ENCODE assay signal across 30 mouse cellular contexts in the genomic region with DNA sequence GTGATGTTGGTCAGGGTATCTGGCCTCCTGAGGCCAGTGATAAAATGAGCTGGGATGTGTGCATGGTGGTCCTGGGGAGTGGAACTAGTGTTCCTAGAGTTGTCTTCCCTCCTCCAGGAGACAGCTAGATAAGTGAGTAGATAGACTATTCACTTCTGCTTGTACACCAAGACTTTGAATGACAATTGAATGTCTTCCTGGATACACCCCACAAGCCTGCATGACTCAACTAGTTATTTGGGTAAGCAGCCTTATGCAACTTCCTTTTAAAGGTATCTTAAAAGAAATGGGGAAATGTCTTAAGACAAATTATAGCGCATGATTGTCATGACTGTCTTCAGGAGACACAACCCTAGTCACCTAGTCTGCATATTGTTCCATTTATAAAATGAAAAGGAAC.
DNase-seq lines count a peak whose midpoint lies in the region; ATAC-seq and TF ChIP-seq lines count a peak whose summit lies in the region.
"Had no signal": no experiment of that assay in that cellular context is flagged by ENCODE, and none has a peak within 500 bp of the region (broad histone marks: within the 10 kb centered on the region; RNA-seq: fewer than 3 reads in every experiment).

No protein-coding gene starts in this region.

- DNase-seq in CH12.LX (ENCODE audit: extremely low read depth) (peak; percentile 5), MEL-GATA-1-ER (ENCODE audit: extremely low read depth, low read depth) (peak; percentile 43)
- no peak for DNase-seq in cerebellum, postnatal 36 days
- DNase-seq in left cerebral cortex, postnatal 25 days (ENCODE audit: low spot score in 2 of 2): no peak
- DNase-seq in adrenal gland, postnatal 25 days: no peak
- DNase-seq: adrenal gland, postnatal 14 days; cerebellum, adult 11 months; cerebellum, adult 9-10 months; heart, postnatal 14 days; kidney, adult 18-20 months; kidney, postnatal 36 days; layer of hippocampus, postnatal 36 days; right cerebral cortex, postnatal 25 days; thymus, adult 18-20 months; thymus, postnatal 25 days had no signal

- in situ Hi-C loops in CH12.LX (cut with MboI; ENCODE audit: low pct_ligation_motif_present, low pct_unique_long_range_greater_than_20kb, low sequenced_read_pairs): no loop called here

- no peaks in the 10 kb centered on the region for H3K36me3 ChIP-seq in CH12.LX (replicated peaks in 1 of 2; ENCODE audit: control insufficient read depth in 1 of 2, insufficient read depth in 1 of 2, low read length in 1 of 2)
- H3K36me3 ChIP-seq: embryonic facial prominence, embryonic 13.5 days; forebrain, embryonic 10.5 days; G1E; limb, embryonic 10.5 days; limb, embryonic 15.5 days; midbrain, embryonic 12.5 days; neural tube, embryonic 15.5 days had no signal

- H3K9ac ChIP-seq in CH12.LX (ENCODE audit: insufficient read depth, low read depth): no peak overlapping the region
- H3K9ac ChIP-seq: embryonic facial prominence, embryonic 13.5 days; limb, embryonic 15.5 days; liver, embryonic 14.5 days; lung, embryonic 14.5 days; midbrain, embryonic 12.5 days; neural tube, embryonic 15.5 days had no signal

- H3K4me2 ChIP-seq in CH12.LX (ENCODE audit: insufficient read depth, low read depth, poor library complexity, severe bottlenecking): no peak overlapping the region
- H3K4me2 ChIP-seq: embryonic facial prominence, embryonic 13.5 days; limb, embryonic 15.5 days; lung, embryonic 14.5 days; midbrain, embryonic 12.5 days; neural tube, embryonic 15.5 days had no signal

- TF ChIP-seq RAD21 in CH12.LX (IDR thresholded peaks at IDR 0.05; ENCODE audit: low read depth, low read length): no peak

- intact Hi-C loops in left cerebral cortex, postnatal 25 days (cut with DNase I): no loop called here

- peaks cover 4 to 5% of the 10 kb centered on the region in 2 experiments; a peak in 2 of 4 replicates for H3K4me1 ChIP-seq in CH12.LX (ENCODE audit: control insufficient read depth in 1 of 2, insufficient read depth in 2 of 2)
- H3K4me1 ChIP-seq: embryonic facial prominence, embryonic 13.5 days; forebrain, embryonic 10.5 days; limb, embryonic 10.5 days; limb, embryonic 15.5 days; midbrain, embryonic 12.5 days; neural tube, embryonic 15.5 days had no signal

- TF ChIP-seq POLR2A in CH12.LX (IDR thresholded peaks at IDR 0.05; ENCODE audit: low read depth, low read length): no peak

- no peaks in the 10 kb centered on the region for H3K27me3 ChIP-seq in CH12.LX (replicated peaks)
- H3K27me3 ChIP-seq: embryonic facial prominence, embryonic 13.5 days; limb, embryonic 15.5 days; megakaryocyte, embryonic 14.5 days; midbrain, embryonic 12.5 days; neural tube, embryonic 15.5 days had no signal

- H3K27ac ChIP-seq in CH12.LX (ENCODE audit: insufficient read depth, low read depth): no peak overlapping the region
- H3K27ac ChIP-seq: embryonic facial prominence, embryonic 13.5 days; forebrain, embryonic 10.5 days; limb, embryonic 10.5 days; limb, embryonic 15.5 days; liver, embryonic 14.5 days; midbrain, embryonic 12.5 days; neural tube, embryonic 15.5 days; stomach, postnatal 0 days had no signal

- H3K9me3 ChIP-seq in CH12.LX (replicated peaks; ENCODE audit: low read length): no peaks in the 10 kb centered on the region
- H3K9me3 ChIP-seq: embryonic facial prominence, embryonic 13.5 days; forebrain, embryonic 10.5 days; G1E; limb, embryonic 10.5 days; limb, embryonic 15.5 days; megakaryocyte, embryonic 14.5 days; midbrain, embryonic 12.5 days; neural tube, embryonic 15.5 days had no signal

- no peaks in the 10 kb centered on the region for H3K79me2 ChIP-seq in CH12.LX (replicated peaks; ENCODE audit: control insufficient read depth, extremely low read depth, insufficient read depth, poor library complexity, severe bottlenecking)

- H3K4me3 ChIP-seq in CH12.LX (replicated peaks in 1 of 3; ENCODE audit: low read depth in 2 of 3, low read length in 2 of 3, poor library complexity in 1 of 3): no peak overlapping the region
- H3K4me3 ChIP-seq: embryonic facial prominence, embryonic 13.5 days; forebrain, embryonic 10.5 days; limb, embryonic 10.5 days; limb, embryonic 15.5 days; megakaryocyte, embryonic 14.5 days; midbrain, embryonic 12.5 days; neural tube, embryonic 15.5 days had no signal

- no peak for TF ChIP-seq CTCF in CH12.LX (conservative IDR thresholded peaks at IDR 0.05 in 1 of 2, IDR thresholded peaks at IDR 0.05 in 1 of 2; ENCODE audit: low read depth in 2 of 2, low read length in 2 of 2)

- ATAC-seq in granulocyte monocyte progenitor cell, adult 5-6 weeks (replicated peaks; ENCODE audit: poor library complexity, severe bottlenecking): peak; percentile 99
- ATAC-seq in monocyte, adult 5-6 weeks (replicated peaks; ENCODE audit: insufficient number of reproducible peaks, low FRiP score, low TSS enrichment, poor library complexity, severe bottlenecking): peak; percentile 98
- ATAC-seq: forebrain, embryonic 16.5 days; hindbrain, embryonic 16.5 days had no signal

- TF ChIP-seq EP300 in CH12.LX (IDR thresholded peaks at IDR 0.05; ENCODE audit: low read length): no peak

- dilution Hi-C loops in CH12.LX (cut with MboI; ENCODE audit: extremely low pct_ligation_motif_present, extremely low pct_unique_long_range_greater_than_20kb, low sequenced_read_pairs): no loop called here

TF ChIP-seq in CH12.LX, 34 proteins besides CTCF, POLR2A, EP300 and RAD21:
- no peak for TF ChIP-seq CHD1 (IDR thresholded peaks at IDR 0.05; ENCODE audit: low read depth, low read length)
- no peak for TF ChIP-seq MAFK (IDR thresholded peaks at IDR 0.05; ENCODE audit: insufficient replicate concordance, low read length)
- TF ChIP-seq UBTF (IDR thresholded peaks at IDR 0.05; ENCODE audit: low read depth, low read length): no peak
- TF ChIP-seq NRF1 (IDR thresholded peaks at IDR 0.05; ENCODE audit: low read depth, low read length): no peak
- no peak for TF ChIP-seq ZC3H11A (IDR thresholded peaks at IDR 0.05; ENCODE audit: low read depth, low read length)
- no peak for TF ChIP-seq BHLHE40 (IDR thresholded peaks at IDR 0.05; ENCODE audit: low read depth, low read length)
- no peak for TF ChIP-seq MAZ (IDR thresholded peaks at IDR 0.05; ENCODE audit: low read depth, low read length)
- TF ChIP-seq MYC (IDR thresholded peaks at IDR 0.05; ENCODE audit: low read depth, low read length): no peak
- TF ChIP-seq E2F4 (IDR thresholded peaks at IDR 0.05; ENCODE audit: insufficient replicate concordance, low read depth, low read length): no peak
- TF ChIP-seq CHD2 (IDR thresholded peaks at IDR 0.05; ENCODE audit: low read length): no peak
- TF ChIP-seq ZKSCAN1 (IDR thresholded peaks at IDR 0.05; ENCODE audit: borderline replicate concordance, low read depth, low read length): no peak
- TF ChIP-seq PAX5 (IDR thresholded peaks at IDR 0.05; ENCODE audit: low read length): no peak
- no peak for TF ChIP-seq ELF1 (IDR thresholded peaks at IDR 0.05; ENCODE audit: low read depth, low read length)
- TF ChIP-seq ZNF384 (IDR thresholded peaks at IDR 0.05; ENCODE audit: low read depth, low read length): no peak
- TF ChIP-seq KAT2A (IDR thresholded peaks at IDR 0.05; ENCODE audit: insufficient replicate concordance, low read length): no peak
- no peak for TF ChIP-seq POLR2AphosphoS2 (IDR thresholded peaks at IDR 0.05; ENCODE audit: low read depth, low read length)
- no peak for TF ChIP-seq MXI1 (IDR thresholded peaks at IDR 0.05; ENCODE audit: low read depth, low read length)
- TF ChIP-seq USF2 (conservative IDR thresholded peaks at IDR 0.05; ENCODE audit: low read depth, low read length): no peak
- no peak for TF ChIP-seq GABPA (IDR thresholded peaks at IDR 0.05; ENCODE audit: insufficient replicate concordance, low read depth, low read length)
- no peak for TF ChIP-seq TBP (conservative IDR thresholded peaks at IDR 0.05; ENCODE audit: low read depth, low read length)

Comparison
In these comparisons a context has a peak if more than half of its experiments do, and no peak if none do; other contexts are left out.
1. DNase-seq: peak in CH12.LX (single experiment) and MEL-GATA-1-ER (single experiment); none in cerebellum, postnatal 36 days (0 of 2), left cerebral cortex, postnatal 25 days (0 of 2) and adrenal gland, postnatal 25 days (single experiment).